Mouse (Mus musculus) stomach, embryonic 16.5 days (tissue): ENCODE results near the gene Plau. TPM values are rescaled to one million over a fixed set of nuclear protein-coding genes. Genes with fewer than 3 reads are reported as not detected.

Experiments used
- ATAC-seq: fragments of 200-750 bp; cut with Nextera tagmentation; 2 replicates; pipeline ENCODE4 v1.8.0; 2017; ENCODE audit warnings: moderate number of reproducible peaks, moderate TSS enrichment; ENCODE audit not compliant: insufficient read depth, low FRiP score
- H3K27ac ChIP-seq: fragments of 300-500 bp; sonication (generic); 2 replicates; pipeline ENCODE4 v1.5.1; 2014; ENCODE audit warnings: low read length
- H3K27me3 ChIP-seq: fragments of 300-500 bp; sonication (generic); 2 replicates; pipeline ENCODE4 v1.6.1; 2014; ENCODE audit warnings: low read length, control low read depth, mixed read lengths; ENCODE audit not compliant: control insufficient read depth, insufficient read depth
- H3K36me3 ChIP-seq: fragments of 300-500 bp; sonication (generic); 2 replicates; pipeline ENCODE4 v1.6.1; 2014; ENCODE audit warnings: low read length; ENCODE audit not compliant: control insufficient read depth, insufficient read depth
- H3K4me1 ChIP-seq: fragments of 300-500 bp; sonication (generic); 2 replicates; pipeline ENCODE4 v1.6.1; 2014; ENCODE audit warnings: low read length, control low read depth, mixed read lengths; ENCODE audit not compliant: control insufficient read depth, insufficient read depth
- H3K4me2 ChIP-seq: fragments of 300-500 bp; sonication (generic); 2 replicates; pipeline ENCODE4 v1.6.1; 2014; ENCODE audit warnings: low read depth, low read length, mixed read lengths
- H3K4me3 ChIP-seq: fragments of 300-500 bp; sonication (generic); replicated peaks from 2 replicates; pipeline ENCODE4 v1.5.1; 2014; ENCODE audit warnings: mild to moderate bottlenecking, low read length
- H3K9ac ChIP-seq: fragments of 300-500 bp; sonication (generic); 2 replicates; pipeline ENCODE4 v1.6.1; 2014; ENCODE audit warnings: low read length
- H3K9me3 ChIP-seq: fragments of 300-500 bp; sonication (generic); replicated peaks from 2 replicates; pipeline ENCODE4 v1.6.1; 2016; ENCODE audit warnings: low read length, control low read depth; ENCODE audit not compliant: control insufficient read depth
- WGBS: fragments of 180-500 bp; shearing (Covaris S2); extraction: QIAGEN DNeasy Blood & Tissue Kit; methylation state at CpG from one replicate; pipeline ENCODE4 v1.1.7; 2014; 5-methylcytosine and 5-hydroxymethylcytosine counted together
- polyA plus RNA-seq: library from polyadenylated mRNA; unstranded; fragments of >200 nt; fragmentation: Nextera tagmentation; extraction: Ambion mirVana; gene quantifications from 2 replicates; pipeline ENCODE4 v1.2.1, GENCODE M21; 2015

Plau gene
- polyA plus RNA-seq: 1.9 and 2.8 TPM in 2 replicates

- Histone ChIP-seq H3K27ac (peak within 1 kb of the TSS; percentile 40; the same call in 1 of the 2 replicates), H3K36me3 (no peaks in the 10 kb centered on the region), H3K27me3 (no peaks in the 10 kb centered on the region), H3K9me3 (no peaks in the 10 kb centered on the region), H3K4me3 (peak within 1 kb of the TSS; percentile 55), H3K9ac (peak within 1 kb of the TSS; percentile 77), H3K4me1 (peaks cover 2% of the 10 kb centered on the region; the same call in 1 of the 2 replicates), H3K4me2 (peak within 1 kb of the TSS; percentile 94)
- under 1% methylated on average over 32 of the region's 33 CpGs for WGBS
- ATAC-seq: peak; percentile 94
Observed at GRCm38 (mm10) chr14:20836171-20836904, at the start of gene Plau. TSS of gene Plau (plus strand) at chr14:20836660.

- Histone ChIP-seq H3K4me2 (no peak overlapping the region), H3K36me3 (no peaks in the 10 kb centered on the region; the same call in none of the 2 replicates), H3K4me3 (no peak overlapping the region), H3K4me1 (peaks cover 26% of the 10 kb centered on the region), H3K9ac (no peak overlapping the region), H3K9me3 (no peaks in the 10 kb centered on the region), H3K27ac (no peak overlapping the region), H3K27me3 (no peaks in the 10 kb centered on the region)
- 83% methylated on average over 3 of the region's 3 CpGs for WGBS
- ATAC-seq: no peak
Observed at GRCm38 (mm10) chr14:20788151-20788550, 48.3 kb upstream of the Plau start.

- Histone ChIP-seq H3K4me2 (no peak overlapping the region), H3K9ac (no peak overlapping the region), H3K36me3 (no peaks in the 10 kb centered on the region; the same call in none of the 2 replicates), H3K4me3 (no peak overlapping the region), H3K9me3 (no peaks in the 10 kb centered on the region), H3K27me3 (no peaks in the 10 kb centered on the region), H3K4me1 (peaks cover 26% of the 10 kb centered on the region), H3K27ac (no peak overlapping the region)
- no peak for ATAC-seq
- 89% methylated on average over 4 of the region's 4 CpGs for WGBS
Observed at GRCm38 (mm10) chr14:20789593-20789992, 46.9 kb upstream of the Plau start.

GRCm38 (mm10) chr14:20790445-20790844 lies 46.0 kb upstream of the Plau start:
- no peak overlapping the region for H3K9ac ChIP-seq
- no peak overlapping the region for H3K4me3 ChIP-seq
- H3K36me3 ChIP-seq: no peaks in the 10 kb centered on the region; the same call in none of the 2 replicates
- no peaks in the 10 kb centered on the region for H3K9me3 ChIP-seq
- H3K4me1 ChIP-seq: peaks cover 25% of the 10 kb centered on the region
- no peak overlapping the region for H3K4me2 ChIP-seq
- ATAC-seq: no peak
- WGBS: 96% methylated on average over 5 of the region's 5 CpGs
- H3K27me3 ChIP-seq: no peaks in the 10 kb centered on the region
- no peak overlapping the region for H3K27ac ChIP-seq

GRCm38 (mm10) chr14:20790996-20791395 lies 45.5 kb upstream of the Plau start:
- Histone ChIP-seq H3K36me3 (no peaks in the 10 kb centered on the region; the same call in none of the 2 replicates), H3K9ac (no peak overlapping the region), H3K27ac (no peak overlapping the region), H3K4me2 (no peak overlapping the region), H3K9me3 (no peaks in the 10 kb centered on the region), H3K4me3 (no peak overlapping the region), H3K4me1 (peaks cover 24% of the 10 kb centered on the region), H3K27me3 (no peaks in the 10 kb centered on the region)
- WGBS: 92% methylated on average over 6 of the region's 6 CpGs
- no peak for ATAC-seq

- no peak for ATAC-seq
- Histone ChIP-seq H3K9ac (peak overlapping the region; percentile 85; the same call in 1 of the 2 replicates), H3K36me3 (no peaks in the 10 kb centered on the region; the same call in none of the 2 replicates), H3K4me2 (peak overlapping the region; percentile 67; the same call in 1 of the 2 replicates), H3K4me1 (peaks cover 19% of the 10 kb centered on the region), H3K27me3 (no peaks in the 10 kb centered on the region), H3K4me3 (no peak overlapping the region; the same call in 1 of the 2 replicates), H3K27ac (no peak overlapping the region), H3K9me3 (no peaks in the 10 kb centered on the region)
- WGBS: 76% methylated on average over 16 of the region's 16 CpGs
Observed at GRCm38 (mm10) chr14:20791511-20792242, 44.8 kb upstream of the Plau start.

- H3K9me3 ChIP-seq: no peaks in the 10 kb centered on the region
- H3K4me2 ChIP-seq: peak overlapping the region; percentile 67
- H3K4me3 ChIP-seq: peak overlapping the region; percentile 74
- no peaks in the 10 kb centered on the region; the same call in none of the 2 replicates for H3K36me3 ChIP-seq
- H3K27me3 ChIP-seq: no peaks in the 10 kb centered on the region
- WGBS: 67% methylated on average over 8 of the region's 8 CpGs
- peaks cover 14% of the 10 kb centered on the region for H3K4me1 ChIP-seq
- H3K9ac ChIP-seq: peak overlapping the region; percentile 85
- ATAC-seq: no peak
- 0 out of 2 replicates have a peak overlapping the region, but pooled peaks have one; percentile 67 for H3K27ac ChIP-seq
Observed at GRCm38 (mm10) chr14:20792243-20792921, 44.1 kb upstream of the Plau start.

GRCm38 (mm10) chr14:20792922-20793757 lies 43.3 kb upstream of the Plau start:
- WGBS: 1% methylated on average over 48 of the region's 57 CpGs
- Histone ChIP-seq H3K27ac (peak overlapping the region; percentile 67; the same call in 1 of the 2 replicates), H3K4me2 (peak overlapping the region; percentile 67), H3K4me3 (peak overlapping the region; percentile 74), H3K4me1 (peaks cover 14% of the 10 kb centered on the region), H3K27me3 (no peaks in the 10 kb centered on the region), H3K9ac (peak overlapping the region; percentile 85), H3K9me3 (no peaks in the 10 kb centered on the region), H3K36me3 (no peaks in the 10 kb centered on the region; the same call in none of the 2 replicates)
- peak; percentile 29; the same call in 1 of the 2 replicates for ATAC-seq
